Mouse (Mus musculus) lung, adult 2 months (tissue): Measurements from ENCODE around the gene Cecr2.

Experiments used
- CTCF ChIP-seq: fragments of 200-500 bp; IDR thresholded peaks from 2 replicates; pipeline ENCODE4 v1.5.1; 2011; ENCODE audit warnings: mild to moderate bottlenecking, low read length, control low read depth; ENCODE audit not compliant: insufficient read depth
- POLR2A ChIP-seq: fragments of 200-500 bp; IDR thresholded peaks from 2 replicates; pipeline ENCODE4 v1.6.1; 2011; ENCODE audit warnings: low read depth, mild to moderate bottlenecking, control low read depth, low read length, borderline replicate concordance; ENCODE audit errors: extremely low read depth

- TF ChIP-seq POLR2A: no peak
- no peak for TF ChIP-seq CTCF
Measured at GRCm38 (mm10) chr6:120655702-120656101, 10.5 kb upstream of the Cecr2 start.
